Mouse (Mus musculus) embryonic facial prominence, embryonic 10.5 days (tissue): ENCODE data around the gene Tbccd1. TPM values are rescaled to one million over a fixed set of nuclear protein-coding genes. Genes with fewer than 3 reads are reported as not detected.
"Not testable (repeated sequence)": the region's sequence is repeated elsewhere in the genome, so short reads cannot be mapped to it uniquely, and the experiment has no call there.

Source experiments
- DNase-seq: peaks from one replicate; pipeline ENCODE4 v3.0.0-alpha.2; 2017; ENCODE audit warnings: low spot score
- H3K27ac ChIP-seq: fragments of 300-500 bp; sonication (generic); replicated peaks from 2 replicates; pipeline ENCODE4 v1.5.1; 2016; ENCODE audit warnings: mild to moderate bottlenecking
- H3K27me3 ChIP-seq: fragments of 300-500 bp; sonication (generic); replicated peaks from 2 replicates; pipeline ENCODE4 v1.6.1; 2016; ENCODE audit warnings: low read depth, mild to moderate bottlenecking; ENCODE audit not compliant: poor library complexity, severe bottlenecking
- H3K36me3 ChIP-seq: fragments of 300-500 bp; sonication (generic); replicated peaks from 2 replicates; pipeline ENCODE4 v1.6.1; 2016; ENCODE audit warnings: mild to moderate bottlenecking, moderate library complexity
- H3K4me1 ChIP-seq: fragments of 300-500 bp; sonication (generic); 2 replicates; pipeline ENCODE4 v1.6.1; 2016
- H3K4me3 ChIP-seq: fragments of 300-500 bp; sonication (generic); 2 replicates; pipeline ENCODE4 v1.5.1; 2016; ENCODE audit warnings: mild to moderate bottlenecking, moderate library complexity
- H3K9me3 ChIP-seq: fragments of 300-500 bp; sonication (generic); 2 replicates; pipeline ENCODE4 v1.6.1; 2016; ENCODE audit warnings: mild to moderate bottlenecking
- WGBS: fragments of 180-500 bp; shearing (Covaris S2); methylation state at CpG from one replicate; pipeline ENCODE4 v1.1.7; 2016; 5-methylcytosine and 5-hydroxymethylcytosine counted together
- polyA plus RNA-seq: library from polyadenylated mRNA; unstranded; fragments of >200 nt; fragmentation: Nextera tagmentation; extraction: Ambion mirVana; gene quantifications from 2 replicates; pipeline ENCODE4 v1.2.1, GENCODE M21; 2016

The Tbccd1 gene
- polyA plus RNA-seq, 1 experiment from 2014 or later: 39.1 TPM

- peak; percentile 43 for DNase-seq
- Histone ChIP-seq H3K4me1 (peaks cover 17% of the 10 kb centered on the region), H3K9me3 (no peaks in the 10 kb centered on the region), H3K27me3 (peaks cover 40% of the 10 kb centered on the region), H3K27ac (peak overlapping the region; percentile 57), H3K4me3 (no peak overlapping the region), H3K36me3 (no peaks in the 10 kb centered on the region)
- WGBS: 32% methylated on average over 6 of the region's 6 CpGs
Measured at GRCm38 (mm10) chr16:22800026-22800848, 57.2 kb downstream of the Tbccd1 start.

- Histone ChIP-seq H3K36me3 (no peaks in the 10 kb centered on the region), H3K27ac (no peak overlapping the region), H3K27me3 (peaks cover 40% of the 10 kb centered on the region), H3K9me3 (no peaks in the 10 kb centered on the region), H3K4me3 (no peak overlapping the region), H3K4me1 (peaks cover 17% of the 10 kb centered on the region)
- WGBS: 87% methylated on average over 3 of the region's 3 CpGs
- DNase-seq: no peak
Measured at GRCm38 (mm10) chr16:22798520-22798919, 58.9 kb downstream of the Tbccd1 start.

GRCm38 (mm10) chr16:22797521-22797920 is 59.9 kb downstream of the Tbccd1 start:
- Histone ChIP-seq H3K4me1 (peaks cover 17% of the 10 kb centered on the region), H3K27ac (no peak overlapping the region), H3K9me3 (no peaks in the 10 kb centered on the region), H3K27me3 (peaks cover 45% of the 10 kb centered on the region), H3K4me3 (no peak overlapping the region), H3K36me3 (no peaks in the 10 kb centered on the region)
- WGBS: 84% methylated on average over 5 of the region's 5 CpGs
- DNase-seq: no peak

GRCm38 (mm10) chr16:22795497-22795896 is 62.0 kb downstream of the Tbccd1 start:
- Histone ChIP-seq H3K9me3 (no peaks in the 10 kb centered on the region), H3K27ac (no peak overlapping the region), H3K4me1 (peaks cover 24% of the 10 kb centered on the region), H3K4me3 (no peak overlapping the region), H3K27me3 (peaks cover 42% of the 10 kb centered on the region), H3K36me3 (no peaks in the 10 kb centered on the region)
- WGBS: 73% methylated on average over 3 of the region's 3 CpGs
- peak; percentile 41 for DNase-seq

- Histone ChIP-seq H3K27ac (no peak overlapping the region), H3K27me3 (peaks cover 14% of the 10 kb centered on the region), H3K9me3 (no peaks in the 10 kb centered on the region), H3K36me3 (no peaks in the 10 kb centered on the region), H3K4me1 (peaks cover 20% of the 10 kb centered on the region), H3K4me3 (no peak overlapping the region)
- DNase-seq: no peak
- WGBS: 15% methylated on average over 2 of the region's 2 CpGs
Measured at GRCm38 (mm10) chr16:22791235-22791634, 66.2 kb downstream of the Tbccd1 start.

- no peaks in the 10 kb centered on the region for H3K9me3 ChIP-seq
- H3K27me3 ChIP-seq: peaks cover 12% of the 10 kb centered on the region; the same call in 1 of the 2 replicates
- no peak overlapping the region for H3K4me3 ChIP-seq
- WGBS: 66% methylated on average over 10 of the region's 10 CpGs
- H3K36me3 ChIP-seq: no peaks in the 10 kb centered on the region
- H3K27ac ChIP-seq: no peak overlapping the region
- DNase-seq: no peak
- peaks cover 20% of the 10 kb centered on the region for H3K4me1 ChIP-seq
Measured at GRCm38 (mm10) chr16:22789908-22790367, 67.5 kb downstream of the Tbccd1 start.

GRCm38 (mm10) chr16:22782686-22783085 is 74.8 kb downstream of the Tbccd1 start:
- H3K36me3 ChIP-seq: no peaks in the 10 kb centered on the region
- no peak overlapping the region for H3K4me3 ChIP-seq
- no peaks in the 10 kb centered on the region for H3K4me1 ChIP-seq
- H3K27me3 ChIP-seq: no peaks in the 10 kb centered on the region
- WGBS: 84% methylated on average over 5 of the region's 5 CpGs
- H3K9me3 ChIP-seq: no peaks in the 10 kb centered on the region
- H3K27ac ChIP-seq: no peak overlapping the region
- no peak for DNase-seq

GRCm38 (mm10) chr16:22779228-22779835 is 78.1 kb downstream of the Tbccd1 start:
- WGBS: 96% methylated on average over 3 of the region's 3 CpGs
- H3K27me3 ChIP-seq: no peaks in the 10 kb centered on the region
- no peak overlapping the region for H3K27ac ChIP-seq
- no peak for DNase-seq
- H3K36me3 ChIP-seq: no peaks in the 10 kb centered on the region
- no peak overlapping the region for H3K4me3 ChIP-seq
- H3K4me1 ChIP-seq: no peaks in the 10 kb centered on the region
- no peaks in the 10 kb centered on the region for H3K9me3 ChIP-seq

GRCm38 (mm10) chr16:22778296-22778695 is 79.2 kb downstream of the Tbccd1 start:
- not testable (repeated sequence) for H3K27me3 ChIP-seq, DNase-seq, H3K9me3 ChIP-seq, H3K4me3 ChIP-seq, H3K4me1 ChIP-seq, H3K27ac ChIP-seq, H3K36me3 ChIP-seq
- 87% methylated on average over 12 of the region's 12 CpGs for WGBS

- Histone ChIP-seq H3K36me3 (no peaks in the 10 kb centered on the region), H3K4me3 (no peak overlapping the region), H3K27me3 (no peaks in the 10 kb centered on the region), H3K4me1 (no peaks in the 10 kb centered on the region), H3K9me3 (no peaks in the 10 kb centered on the region), H3K27ac (no peak overlapping the region)
- WGBS: 57% methylated on average over 5 of the region's 5 CpGs
- no peak for DNase-seq
Measured at GRCm38 (mm10) chr16:22775471-22775985, 81.9 kb downstream of the Tbccd1 start.

GRCm38 (mm10) chr16:22768661-22769060 is 88.8 kb downstream of the Tbccd1 start:
- DNase-seq: no peak
- no peaks in the 10 kb centered on the region for H3K27me3 ChIP-seq
- no peak overlapping the region for H3K4me3 ChIP-seq
- no peaks in the 10 kb centered on the region for H3K36me3 ChIP-seq
- WGBS: 90% methylated on average over 8 of the region's 8 CpGs
- H3K27ac ChIP-seq: no peak overlapping the region
- no peaks in the 10 kb centered on the region; the same call in 1 of the 2 replicates for H3K4me1 ChIP-seq
- no peaks in the 10 kb centered on the region for H3K9me3 ChIP-seq

- 90% methylated on average over 3 of the region's 3 CpGs for WGBS
- H3K4me1 ChIP-seq: no peaks in the 10 kb centered on the region; the same call in 1 of the 2 replicates
- no peaks in the 10 kb centered on the region for H3K36me3 ChIP-seq
- H3K27me3 ChIP-seq: no peaks in the 10 kb centered on the region
- no peak overlapping the region for H3K4me3 ChIP-seq
- DNase-seq: no peak
- no peaks in the 10 kb centered on the region for H3K9me3 ChIP-seq
- H3K27ac ChIP-seq: no peak overlapping the region
Measured at GRCm38 (mm10) chr16:22767405-22767804, 90.1 kb downstream of the Tbccd1 start.
